Comparison of ENCODE assay signal across 1 mouse cellular context in the genomic region with DNA sequence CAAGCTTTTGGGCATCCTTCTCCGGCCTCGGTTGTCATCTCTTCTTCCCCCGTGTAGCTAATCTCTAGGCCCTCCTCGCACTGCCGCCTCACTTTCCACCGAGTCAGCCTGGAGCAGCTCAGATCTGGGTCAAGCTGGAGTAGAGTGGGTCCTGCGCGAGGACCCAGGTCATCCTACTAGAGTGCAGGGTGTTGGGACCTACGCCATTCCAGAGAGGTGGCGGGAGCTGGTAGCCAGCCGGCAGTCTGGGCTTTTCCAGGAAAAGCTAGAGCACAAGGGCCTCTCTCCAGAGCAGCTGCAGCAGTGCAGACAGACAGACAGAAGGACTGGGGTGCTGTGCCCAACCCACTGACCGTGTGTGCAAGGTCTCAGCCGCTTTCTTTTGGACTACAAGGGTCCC.
TF ChIP-seq lines count a peak whose summit lies in the region.

No protein-coding gene starts in this region.

TF ChIP-seq in CH12.LX, 34 proteins besides CTCF, POLR2A, EP300 and RAD21:
- no peak for TF ChIP-seq KAT2A (IDR thresholded peaks at IDR 0.05; ENCODE audit: insufficient replicate concordance, low read length)
